Mouse (Mus musculus): ENCODE measurements at regions not wholly inside any gene's neighbourhood (a gene's known extent, or its start where the extent isn't known, plus 50 kb on each side); places are given as distances from the start of the nearest gene placed in this dataset.

GRCm38 (mm10) chr7:113156861-113157747 is 50.2 kb upstream of the Arntl start:
- DNase-seq (ENCODE audit: low spot score) = no peak

Data from gastrocnemius, adult 18-20 months (tissue).